Mouse (Mus musculus): ENCODE results near the gene Tmem119.
"Not testable (repeated sequence)": the region's sequence is repeated elsewhere in the genome, so short reads cannot be mapped to it uniquely, and the experiment has no call there.

The Tmem119 gene

GRCm38 (mm10) chr5:113818572-113818971, 18.3 kb upstream of the Tmem119 start:
- DNase-seq (ENCODE audit: low spot score in 2 of 2) = no peak

- peak; percentile 65 to 87 for DNase-seq (ENCODE audit: low spot score in 2 of 2)
Measured at GRCm38 (mm10) chr5:113815638-113816152, 15.4 kb upstream of the Tmem119 start.

- no peak for DNase-seq (ENCODE audit: low spot score in 2 of 2)
Measured at GRCm38 (mm10) chr5:113815041-113815389, 14.7 kb upstream of the Tmem119 start.

GRCm38 (mm10) chr5:113814111-113815040, 14.1 kb upstream of the Tmem119 start:
- no peak for DNase-seq (ENCODE audit: low spot score in 2 of 2)

GRCm38 (mm10) chr5:113813608-113814007, 13.3 kb upstream of the Tmem119 start:
- no peak for DNase-seq (ENCODE audit: low spot score in 2 of 2)

GRCm38 (mm10) chr5:113812638-113813037, 12.3 kb upstream of the Tmem119 start:
- no peak for DNase-seq (ENCODE audit: low spot score in 2 of 2)

DNA sequence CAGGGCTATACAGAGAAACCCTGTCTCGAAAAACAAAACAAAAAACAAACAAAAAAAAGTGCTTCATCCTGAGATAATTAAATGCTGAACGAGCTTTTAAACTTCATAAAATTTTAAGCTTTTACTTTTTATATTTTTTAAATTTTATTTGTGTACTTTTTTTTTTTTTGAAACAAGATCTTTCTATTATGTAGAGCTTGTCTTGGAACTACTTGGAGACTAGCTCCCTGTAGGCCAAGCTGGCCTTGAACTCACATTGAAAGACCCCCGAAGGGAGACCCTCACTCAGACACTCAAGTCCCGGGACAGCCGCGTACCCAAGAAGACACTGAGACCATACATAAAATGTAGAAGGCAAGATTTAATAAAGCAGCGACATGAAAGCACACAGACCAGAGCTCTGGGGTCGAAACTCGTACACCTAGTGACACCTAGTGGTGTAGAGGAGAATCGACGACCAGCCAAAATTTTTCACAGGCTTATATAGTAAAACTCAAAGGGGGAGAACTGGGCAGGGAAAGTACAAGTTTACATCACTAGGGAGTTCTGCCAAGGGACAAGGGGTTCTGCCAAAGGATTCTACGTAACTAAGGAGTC, 11.6 kb upstream of the Tmem119 start:
- not testable (repeated sequence) for DNase-seq (ENCODE audit: low spot score in 2 of 2)

DNA sequence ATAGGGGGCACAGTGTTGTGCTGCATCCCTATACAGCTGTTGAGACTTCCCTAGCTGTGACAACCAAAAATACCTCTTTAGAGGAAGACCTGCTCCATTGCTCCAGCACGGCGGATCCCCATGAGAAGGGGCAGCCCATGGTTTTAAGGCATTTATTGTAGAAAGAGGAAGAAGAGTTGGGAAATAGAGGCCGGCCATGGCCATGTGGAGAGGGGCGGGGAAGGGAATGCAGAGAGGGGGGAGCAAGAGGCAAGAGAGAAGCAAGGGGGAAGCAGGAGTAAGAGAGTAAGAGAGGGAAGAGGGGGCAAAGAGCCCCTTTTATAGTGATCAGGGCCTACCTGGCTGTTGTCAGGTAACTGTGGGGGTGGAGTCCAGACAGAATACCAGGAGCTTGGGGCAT, 9.8 kb upstream of the Tmem119 start:
- no peak for DNase-seq (ENCODE audit: low spot score in 2 of 2)

- no peak for DNase-seq (ENCODE audit: low spot score in 2 of 2)
Measured at GRCm38 (mm10) chr5:113808177-113808576, 7.9 kb upstream of the Tmem119 start.

- DNase-seq (ENCODE audit: low spot score in 2 of 2) = no peak
Measured at GRCm38 (mm10) chr5:113807712-113808111, 7.4 kb upstream of the Tmem119 start.

GRCm38 (mm10) chr5:113806414-113806813, 6.1 kb upstream of the Tmem119 start:
- DNase-seq (ENCODE audit: low spot score in 2 of 2) = no peak

DNA sequence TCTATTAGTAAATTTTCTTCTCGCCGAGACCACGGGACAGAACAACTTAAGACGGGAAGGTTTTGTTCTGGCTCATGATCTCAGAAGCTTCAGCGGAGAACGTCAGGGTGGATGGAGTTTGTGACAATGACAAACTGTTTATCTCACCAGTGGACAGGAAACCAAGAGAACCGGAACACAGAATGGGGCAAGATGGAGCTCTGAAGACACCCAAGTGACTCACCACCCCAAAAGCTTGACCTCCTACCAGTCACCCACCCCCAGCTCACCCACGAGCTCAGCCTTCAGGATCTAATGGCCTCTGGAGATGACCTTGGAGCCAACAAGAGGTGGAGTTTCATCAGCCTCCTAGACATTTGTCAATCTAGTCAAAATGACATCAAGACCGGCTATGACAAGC, 5.0 kb upstream of the Tmem119 start:
- no peak for DNase-seq (ENCODE audit: low spot score in 2 of 2)

DNA sequence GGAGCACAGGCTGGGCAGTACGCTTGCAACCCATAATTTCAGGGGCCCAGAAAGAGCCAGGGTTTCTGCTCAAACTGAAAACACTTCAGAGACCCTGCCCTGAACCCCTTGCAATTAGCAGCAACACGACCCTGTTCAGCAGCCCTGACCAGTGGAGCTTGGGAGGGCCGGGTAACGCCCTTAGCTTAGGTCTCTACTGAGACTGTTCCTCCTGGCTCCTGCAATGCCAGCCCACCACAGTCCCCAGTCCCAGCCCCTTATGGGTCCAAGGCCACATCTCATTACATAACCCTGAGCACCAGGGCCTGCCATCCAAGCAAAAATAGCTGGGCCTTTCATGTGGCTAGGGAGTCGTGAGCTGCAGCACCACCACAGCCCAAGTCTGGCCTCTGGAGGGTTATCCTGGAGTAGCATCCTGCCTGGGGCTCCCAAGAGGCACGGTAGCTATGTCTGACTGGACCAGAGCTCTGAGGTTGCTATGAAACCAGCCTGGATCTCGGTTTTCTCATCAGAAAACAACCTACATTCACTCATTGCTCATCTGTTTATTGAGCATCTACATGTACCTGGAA, 4.2 kb upstream of the Tmem119 start:
- no peak for DNase-seq (ENCODE audit: low spot score in 2 of 2)

DNA sequence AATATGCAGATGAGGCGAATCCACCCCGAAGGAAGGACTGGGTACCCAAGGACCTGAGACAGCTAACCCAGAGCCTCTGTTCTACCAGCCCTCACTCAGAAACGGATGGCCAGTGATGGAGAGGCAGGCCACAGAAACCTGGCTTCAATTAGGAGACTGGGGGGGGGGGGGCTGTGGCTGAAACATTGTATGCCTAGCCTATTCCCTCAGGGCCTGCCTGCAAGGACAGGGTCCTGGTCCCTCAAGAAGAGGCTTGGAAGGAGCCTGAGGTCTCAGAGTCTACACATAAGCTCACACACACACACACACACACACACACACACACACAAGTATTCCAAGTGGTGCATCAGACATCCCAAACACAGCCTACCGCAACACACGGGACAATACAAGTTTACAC, 625 bp downstream of the Tmem119 start:
- no peak for DNase-seq (ENCODE audit: low spot score in 2 of 2)

DNA sequence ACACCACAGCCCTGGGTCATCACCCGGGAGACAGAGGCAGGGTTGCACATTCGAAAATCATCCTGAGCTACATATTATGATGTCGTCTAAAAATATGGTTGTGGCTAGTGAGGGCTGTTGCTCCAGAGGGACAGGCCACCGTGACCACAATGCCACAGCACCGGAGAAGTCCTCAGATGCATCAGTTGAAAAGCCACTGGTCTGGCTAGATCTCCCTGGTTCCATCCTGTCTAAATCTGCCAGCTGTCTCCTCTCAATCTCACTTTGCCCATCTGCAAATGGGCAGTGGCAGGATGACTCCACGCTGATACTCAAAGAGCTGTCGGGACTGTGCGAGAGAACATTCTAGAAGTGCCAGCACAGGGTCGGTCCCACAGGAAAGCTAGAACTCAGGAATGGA, 1.8 kb downstream of the Tmem119 start:
- no peak for DNase-seq (ENCODE audit: low spot score in 2 of 2)

DNA sequence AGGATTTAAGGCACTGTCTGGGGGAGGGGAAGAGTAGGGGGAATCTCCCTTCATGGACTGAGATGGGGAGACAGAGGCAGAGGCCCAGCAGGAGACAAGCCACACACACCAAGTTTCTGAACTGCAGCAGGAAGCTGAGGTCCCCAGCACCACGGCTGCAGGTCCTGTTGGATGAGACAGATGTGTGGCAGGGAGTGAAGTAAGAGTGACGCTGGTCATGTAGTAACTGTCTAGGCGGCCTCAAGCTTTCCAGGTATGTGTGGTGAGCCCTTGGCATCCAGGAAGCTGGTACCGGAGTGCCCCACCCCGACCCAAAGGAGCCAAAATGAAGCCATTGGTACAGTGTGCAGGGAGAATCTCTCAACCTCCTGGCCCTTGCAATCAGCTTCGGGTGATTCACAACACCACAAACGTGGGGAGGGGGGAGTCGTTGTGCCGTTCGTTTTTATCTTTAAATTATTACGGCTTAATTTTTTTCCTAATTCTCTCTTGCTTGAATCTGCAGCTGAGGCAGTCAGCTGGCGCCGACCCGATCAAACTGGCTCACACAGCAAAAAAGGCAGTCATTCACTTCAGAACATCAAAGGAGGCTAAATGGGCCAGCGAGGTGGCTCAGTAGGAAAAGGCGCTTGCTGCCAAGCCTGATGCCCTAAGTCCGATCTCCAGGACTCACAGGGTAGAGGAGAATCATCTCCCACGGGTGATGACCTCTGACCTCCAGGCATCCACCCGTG, 3.0 kb downstream of the Tmem119 start:
- no peak for DNase-seq (ENCODE audit: low spot score in 2 of 2)

- no peak for DNase-seq (ENCODE audit: low spot score in 2 of 2)
Measured at GRCm38 (mm10) chr5:113796401-113797148, 3.7 kb downstream of the Tmem119 start.

GRCm38 (mm10) chr5:113791197-113792095, 8.9 kb downstream of the Tmem119 start:
- DNase-seq (ENCODE audit: low spot score in 2 of 2) = no peak

- DNase-seq (ENCODE audit: low spot score in 2 of 2) = no peak
Measured at GRCm38 (mm10) chr5:113790453-113791196, 9.7 kb downstream of the Tmem119 start.
